Mouse (Mus musculus) left cerebral cortex, adult 18-20 months (tissue): ENCODE measurements around the gene Treh. TPM values are rescaled to one million over a fixed set of nuclear protein-coding genes. Genes with fewer than 3 reads are reported as not detected.

Experiments
- DNase-seq, 2 experiments: peaks; one replicate each; pipeline ENCODE4 v3.0.0; 2021 to 2022; ENCODE audit warnings: low spot score in 2 of 2, mixed read lengths in 1 of 2
- total RNA-seq, 2 experiments: library from RNA; stranded (reverse); gene quantifications; 2 replicates each; pipeline ENCODE4 v1.2.3; 2021

Treh gene
- total RNA-seq, 2 experiments from 2014 or later = not detected

- no peak for DNase-seq
Observed at GRCm38 (mm10) chr9:44715109-44715508, 42.1 kb downstream of the Treh start.

GRCm38 (mm10) chr9:44715705-44716362 is 42.8 kb downstream of the Treh start:
- no peak for DNase-seq

- DNase-seq = no peak
Observed at GRCm38 (mm10) chr9:44716997-44717821, 44.2 kb downstream of the Treh start.

- DNase-seq = no peak
Observed at GRCm38 (mm10) chr9:44717822-44718242, 44.8 kb downstream of the Treh start.

GRCm38 (mm10) chr9:44718937-44719631 is 46.1 kb downstream of the Treh start:
- DNase-seq = no peak

- no peak for DNase-seq
Observed at GRCm38 (mm10) chr9:44719632-44720357, 46.8 kb downstream of the Treh start.

GRCm38 (mm10) chr9:44720358-44721153 is 47.5 kb downstream of the Treh start:
- peak in 1 of 2 experiments; percentile 45 for DNase-seq

GRCm38 (mm10) chr9:44721154-44721876 is 48.3 kb downstream of the Treh start:
- DNase-seq = peak; percentile 83 to 87

GRCm38 (mm10) chr9:44721877-44722186 is 48.8 kb downstream of the Treh start:
- no peak for DNase-seq

GRCm38 (mm10) chr9:44722575-44722974 is 49.5 kb downstream of the Treh start:
- no peak for DNase-seq

GRCm38 (mm10) chr9:44723008-44723407 is 50.0 kb downstream of the Treh start:
- no peak for DNase-seq

GRCm38 (mm10) chr9:44723521-44724041 is 50.5 kb downstream of the Treh start:
- no peak for DNase-seq

GRCm38 (mm10) chr9:44724223-44724622 is 51.2 kb downstream of the Treh start:
- DNase-seq = peak in 1 of 2 experiments; percentile 56

- DNase-seq = no peak
Observed at GRCm38 (mm10) chr9:44724665-44725064, 51.6 kb downstream of the Treh start.

- no peak for DNase-seq
Observed at GRCm38 (mm10) chr9:44726431-44727146, 53.6 kb downstream of the Treh start.

- DNase-seq = no peak
Observed at GRCm38 (mm10) chr9:44727441-44727840, 54.4 kb downstream of the Treh start.

GRCm38 (mm10) chr9:44732130-44732549 is 59.1 kb downstream of the Treh start:
- DNase-seq = no peak

GRCm38 (mm10) chr9:44732921-44733530 is 60.0 kb downstream of the Treh start:
- DNase-seq = no peak
